Mouse (Mus musculus) heart, postnatal 0 days (tissue): Measurements from ENCODE around the gene Gm20696.

Experiments used
- CTCF ChIP-seq: IDR thresholded peaks from 2 replicates; pipeline ENCODE4 v1.5.1; 2016; ENCODE audit warnings: antibody characterized with exemption, control low read depth, low read depth
- EP300 ChIP-seq: IDR thresholded peaks from 2 replicates; pipeline ENCODE4 v1.6.1; 2016; ENCODE audit warnings: antibody characterized with exemption, low read depth

- TF ChIP-seq EP300: no peak
- TF ChIP-seq CTCF: no peak
Measured at GRCm38 (mm10) chr6:99408880-99409279, 257.7 kb downstream of the Gm20696 start.
